Mouse (Mus musculus): ENCODE measurements around the gene Ralgapb.
"Not testable (repeated sequence)": the region's sequence is repeated elsewhere in the genome, so short reads cannot be mapped to it uniquely, and the experiment has no call there.

Ralgapb gene

GRCm38 (mm10) chr2:158409595-158410021, at the start of gene Ralgapb:
Gene Ralgapb (plus strand): TSS chr2:158409848.
- DNase-seq: peak; percentile 99

DNA sequence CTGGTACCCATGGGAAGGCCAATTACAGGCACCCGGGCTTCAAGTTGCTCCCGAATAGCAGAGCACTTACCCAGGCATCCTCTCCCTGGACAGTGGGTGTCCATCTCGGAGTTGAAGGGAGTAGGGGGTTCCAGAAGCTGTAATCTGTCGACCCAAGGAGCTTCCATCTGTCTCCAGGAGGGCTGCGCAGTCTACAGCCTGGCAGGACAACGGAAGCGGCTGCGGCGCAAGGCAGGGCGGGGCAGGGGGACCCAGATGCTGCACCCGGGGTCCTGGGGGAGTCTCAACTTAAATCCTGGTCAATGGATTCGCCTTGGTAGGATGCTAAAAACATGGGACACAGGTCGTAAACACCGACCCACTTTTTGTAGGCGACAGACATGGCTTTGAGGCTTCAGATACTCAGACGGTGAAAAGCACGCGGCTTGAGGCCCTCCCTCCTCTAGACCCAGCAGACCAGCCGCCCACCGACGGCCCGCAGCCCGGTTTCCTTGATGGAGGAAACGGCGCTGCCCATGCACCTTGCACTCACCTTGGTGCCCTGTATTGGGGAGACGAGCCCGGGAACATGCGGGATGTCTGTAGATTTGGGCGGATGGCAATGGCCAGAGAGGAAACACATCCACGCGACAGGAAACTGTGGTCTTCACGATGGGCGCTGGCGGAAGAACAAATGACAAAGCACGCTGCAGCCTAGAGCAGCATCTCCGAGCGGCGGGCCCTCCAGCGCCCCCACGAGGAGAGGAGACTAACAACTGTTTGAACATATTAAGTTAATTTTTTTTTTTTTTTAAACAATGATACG, 48.6 kb upstream of the Ralgapb start:
- DNase-seq: peak; percentile 83

- no peak for DNase-seq
Measured at GRCm38 (mm10) chr2:158361678-158362320, 47.8 kb upstream of the Ralgapb start.

DNA sequence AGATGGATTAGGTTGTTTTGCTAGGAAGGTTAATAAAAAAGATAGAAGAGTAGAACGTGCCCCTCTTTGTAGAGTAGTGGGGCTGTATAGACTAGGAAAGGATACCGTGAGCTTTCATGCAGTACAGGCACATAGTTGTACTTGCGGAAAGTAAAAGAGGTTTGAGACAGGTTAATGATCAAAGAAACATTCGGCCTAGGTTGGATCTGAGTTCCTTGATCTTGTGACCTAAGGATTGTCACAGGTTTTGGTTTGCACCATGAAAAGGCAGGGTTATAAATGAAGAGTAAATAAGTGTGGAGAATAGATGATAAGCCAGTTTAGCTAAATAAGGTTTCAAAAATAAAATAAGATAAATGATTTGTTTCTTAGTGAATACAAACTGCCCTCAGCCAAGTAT, 45.5 kb upstream of the Ralgapb start:
- no peak for DNase-seq

DNA sequence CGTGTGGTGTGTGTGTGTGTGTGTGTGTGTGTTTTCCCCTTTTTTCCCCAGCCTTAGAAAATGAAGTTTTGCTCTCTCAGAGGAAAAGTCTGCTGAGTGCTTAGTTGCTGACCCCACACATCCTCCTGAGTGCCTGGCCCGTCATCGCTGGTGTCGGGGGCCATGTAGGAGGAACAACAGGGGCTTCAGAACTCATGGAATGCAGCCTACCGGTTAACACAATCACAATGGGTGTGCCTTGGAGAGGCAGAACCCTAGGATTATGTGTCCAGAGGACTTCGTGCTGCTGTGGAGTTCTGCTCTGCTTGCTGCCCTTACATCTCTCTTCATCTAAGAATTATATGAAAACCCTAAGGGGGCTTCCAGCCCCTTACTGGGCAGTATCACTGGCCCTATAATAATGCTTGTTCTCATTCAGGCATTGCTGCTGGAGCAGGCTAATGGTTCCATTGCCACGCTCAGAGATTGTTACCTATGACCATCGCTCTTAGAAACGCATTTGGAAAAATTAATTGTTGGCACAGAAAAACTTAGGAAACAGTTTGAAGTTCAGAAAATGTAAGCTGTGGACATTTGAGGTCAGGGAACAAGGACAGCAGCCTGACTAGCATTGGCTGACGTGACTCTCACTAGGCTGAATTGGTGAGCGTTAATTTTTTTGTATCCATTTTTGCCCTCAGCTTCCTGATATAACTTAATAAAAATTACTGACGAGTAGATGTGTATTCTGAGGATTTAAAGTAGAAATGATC, 44.4 kb upstream of the Ralgapb start:
- no peak for DNase-seq

- DNase-seq: no peak
Measured at GRCm38 (mm10) chr2:158367654-158368053, 42.0 kb upstream of the Ralgapb start.

GRCm38 (mm10) chr2:158368313-158368712, 41.3 kb upstream of the Ralgapb start:
- DNase-seq: no peak

GRCm38 (mm10) chr2:158369474-158370172, 40.0 kb upstream of the Ralgapb start:
- no peak for DNase-seq

- DNase-seq: no peak
Measured at GRCm38 (mm10) chr2:158370173-158370550, 39.5 kb upstream of the Ralgapb start.

GRCm38 (mm10) chr2:158373061-158373460, 36.6 kb upstream of the Ralgapb start:
- DNase-seq: no peak

- no peak for DNase-seq
Measured at GRCm38 (mm10) chr2:158373516-158373915, 36.1 kb upstream of the Ralgapb start.

DNA sequence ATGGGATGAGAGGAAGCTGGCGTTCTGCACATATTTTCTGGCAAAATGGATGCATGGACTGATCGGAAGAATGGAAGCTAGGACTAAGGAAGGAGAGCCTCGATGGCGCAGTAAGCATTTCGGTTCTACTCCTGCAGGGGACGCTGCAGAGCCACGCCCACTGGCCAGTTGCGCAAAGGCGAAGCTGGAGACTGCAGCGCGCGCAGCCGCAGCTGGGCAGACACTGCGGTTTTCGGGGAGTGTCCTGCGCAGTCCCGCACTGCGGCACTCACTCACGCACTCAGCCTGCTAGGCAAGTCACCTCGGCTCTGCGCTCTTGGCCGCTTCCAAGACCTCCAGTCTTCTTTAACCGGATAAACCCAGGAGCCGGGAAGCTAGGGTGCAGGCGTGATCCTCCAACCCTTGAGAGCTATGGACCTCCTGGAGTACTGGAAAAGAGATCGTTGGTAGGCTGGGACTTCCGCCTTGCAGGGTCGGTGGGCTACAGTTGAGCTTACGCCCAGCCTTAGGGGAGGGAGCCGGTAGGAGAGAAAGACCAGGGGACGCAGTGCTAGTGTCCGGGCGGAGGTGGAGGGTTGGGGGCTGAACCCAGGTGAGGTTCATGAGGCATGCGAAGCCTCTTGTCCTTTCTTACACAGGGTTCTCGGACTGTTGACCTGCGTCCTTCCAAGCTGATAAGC, 34.1 kb upstream of the Ralgapb start, which contains the start of gene Snhg11:
Gene Snhg11, plus strand, starts transcription at position 196 of the 680 bp plus-strand sequence.
- DNase-seq: peak; percentile 94

GRCm38 (mm10) chr2:158376123-158376687, 33.4 kb upstream of the Ralgapb start:
- peak; percentile 74 for DNase-seq

DNA sequence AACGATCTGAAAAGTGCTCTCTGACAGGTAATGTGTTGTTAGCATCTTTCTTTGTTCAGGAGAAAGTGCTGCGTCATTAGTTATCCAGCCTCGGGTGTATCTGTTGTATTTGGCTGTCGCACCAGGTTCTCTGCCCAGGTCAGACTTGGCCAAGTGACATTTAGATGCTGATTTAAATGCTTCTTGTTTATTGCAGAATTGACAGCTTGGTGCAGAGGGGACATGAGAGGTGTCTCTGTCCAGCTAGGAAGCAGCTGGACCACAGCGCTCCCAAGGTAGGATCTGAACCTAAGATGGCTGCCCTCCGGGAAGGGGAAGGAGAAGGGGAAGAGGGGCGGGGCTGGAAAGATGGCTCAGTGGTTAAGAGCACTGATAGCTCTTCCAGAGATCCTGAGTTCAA, 32.9 kb upstream of the Ralgapb start:
- DNase-seq: peak; percentile 72

- DNase-seq: peak; percentile 56
Measured at GRCm38 (mm10) chr2:158377811-158378210, 31.8 kb upstream of the Ralgapb start.

- DNase-seq: peak; percentile 57
Measured at GRCm38 (mm10) chr2:158379354-158380078, 30.1 kb upstream of the Ralgapb start.

DNA sequence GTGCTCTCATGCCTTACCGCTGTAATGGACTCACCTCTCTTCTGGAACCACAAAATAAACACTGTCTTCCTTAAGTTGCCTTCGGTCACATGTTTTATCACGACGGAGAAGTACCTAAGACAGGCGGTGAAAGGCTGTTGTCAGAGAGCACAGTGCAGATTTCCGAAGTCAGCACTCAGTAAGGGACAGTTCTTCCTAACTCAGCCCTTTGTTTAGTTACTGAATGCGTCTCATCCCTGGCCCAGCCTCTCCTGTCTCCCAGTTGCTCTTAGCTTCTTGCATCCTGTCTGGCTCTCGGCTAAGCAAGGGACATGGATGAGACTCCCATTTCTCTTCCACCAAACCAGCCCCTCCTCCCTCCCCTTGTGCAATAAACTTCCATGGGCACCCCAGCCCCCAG, 23.6 kb upstream of the Ralgapb start:
- no peak for DNase-seq

DNA sequence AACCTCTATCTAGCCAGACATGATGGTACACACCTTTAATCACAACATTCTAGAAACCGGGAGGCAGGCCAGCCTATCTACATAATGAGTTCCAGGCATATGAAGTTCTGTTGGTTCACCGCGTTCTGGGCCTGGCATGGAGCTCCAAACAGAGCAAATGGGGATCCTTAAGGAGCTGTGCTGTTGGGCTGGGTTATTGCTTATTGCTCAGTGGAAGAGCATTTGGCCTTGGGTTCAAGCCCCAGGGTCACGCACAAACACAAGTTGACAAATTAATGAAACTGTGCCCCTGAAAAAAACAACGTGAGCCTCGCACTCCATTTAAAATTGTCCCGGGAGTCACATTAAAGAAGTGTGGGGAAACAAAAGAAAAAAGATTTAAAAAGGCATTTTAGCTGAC, 20.2 kb upstream of the Ralgapb start:
- DNase-seq: no peak

DNA sequence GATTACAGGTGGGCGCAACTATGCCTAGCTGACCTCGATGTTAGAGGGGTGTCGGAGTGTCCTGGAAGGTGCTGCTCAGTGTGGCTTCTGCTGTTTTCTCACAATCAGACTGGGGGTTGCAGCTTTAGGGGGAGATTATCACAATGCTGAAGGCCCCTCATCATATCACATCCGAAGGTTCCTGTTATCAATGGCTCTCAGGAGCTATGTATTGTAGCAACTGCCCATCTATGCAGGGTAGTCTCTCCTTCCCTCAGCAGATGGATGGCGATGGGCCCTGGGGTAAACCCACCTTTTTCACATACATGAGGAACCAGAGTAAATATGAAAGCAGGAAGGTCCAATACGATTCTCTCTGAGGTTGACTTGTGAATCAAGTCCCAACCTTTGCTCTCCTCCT, 13.3 kb upstream of the Ralgapb start:
- DNase-seq: no peak

GRCm38 (mm10) chr2:158397140-158397539, 12.5 kb upstream of the Ralgapb start:
- not testable (repeated sequence) for DNase-seq

DNA sequence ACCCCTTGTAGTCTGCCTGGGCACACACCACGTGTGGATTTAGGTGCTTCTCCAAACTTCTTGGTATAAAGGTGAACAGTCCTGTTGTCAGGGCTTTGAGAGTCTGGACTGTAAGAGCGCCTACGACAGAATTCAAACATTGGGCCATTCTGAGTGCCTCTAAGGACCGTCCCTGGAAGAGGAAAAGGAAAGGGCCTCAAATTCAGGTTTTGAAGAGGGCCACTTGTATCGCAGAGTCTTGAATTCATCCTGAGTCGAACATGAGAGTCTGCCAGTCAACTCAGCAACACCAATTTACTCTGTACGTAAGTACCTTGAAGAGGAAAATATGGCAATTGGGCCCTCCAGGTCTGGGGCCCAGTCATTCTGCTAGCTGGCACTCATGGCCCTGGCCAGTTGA, 6.7 kb upstream of the Ralgapb start:
- no peak for DNase-seq

Measured in cerebellum, adult 9-11 months (tissue).